Mouse (Mus musculus): ENCODE data around the gene Tmem63a. TPM values are rescaled to one million over a fixed set of nuclear protein-coding genes. Genes with fewer than 3 reads are reported as not detected.

Gene Tmem63a
- polyA plus RNA-seq, 1 experiment from 2014 or later: 22.7 TPM

- ATAC-seq (peak; percentile 10; the same call in 1 of the 2 replicates), DNase-seq (ENCODE audit: low spot score) (peak; percentile 13)
- peak overlapping the region; percentile 33; the same call in 1 of the 2 replicates for H3K27ac ChIP-seq (ENCODE audit: low read length)
Observed at GRCm38 (mm10) chr1:180903666-180904038, 38.5 kb upstream of the Tmem63a start.

GRCm38 (mm10) chr1:180904039-180904814 lies 37.9 kb upstream of the Tmem63a start, which contains the start of gene Pycr2:
TSS of gene Pycr2 (plus strand) at chr1:180904293.
- TF ChIP-seq CTCF (IDR thresholded peaks at IDR 0.05) (no peak), EP300 (IDR thresholded peaks at IDR 0.05) (no peak)
- Histone ChIP-seq H3K36me3 (ENCODE audit: insufficient read depth, low read length) (0 out of 2 replicates have a peak, but pooled peaks cover 7% of the 10 kb centered on the region), H3K4me1 (ENCODE audit: insufficient read depth, low read depth, low read length) (0 out of 2 replicates have a peak, but pooled peaks cover 3% of the 10 kb centered on the region), H3K4me2 (replicated peaks; ENCODE audit: low read depth, low read length) (peak within 1 kb of the TSS; percentile 86), H3K4me3 (ENCODE audit: low read depth, low read length) (peak within 1 kb of the TSS; percentile 60), H3K9me3 (ENCODE audit: low read length) (no peaks in the 10 kb centered on the region), H3K27me3 (replicated peaks; ENCODE audit: insufficient read depth, low read length) (no peaks in the 10 kb centered on the region), H3K9ac (replicated peaks; ENCODE audit: low read depth) (peak within 1 kb of the TSS; percentile 58), H3K27ac (ENCODE audit: low read length) (peak within 1 kb of the TSS; percentile 33; the same call in 1 of the 2 replicates)
- peak; percentile 99 for ATAC-seq
- DNase-seq (ENCODE audit: low spot score): peak; percentile 95
- WGBS: 1% methylated on average over 51 of the region's 52 CpGs

More at GRCm38 (mm10) chr1:180903666-180904038, 38.5 kb upstream of the Tmem63a start:
- 25% methylated on average over 10 of the region's 10 CpGs for WGBS
- Histone ChIP-seq H3K4me2 (replicated peaks; ENCODE audit: low read depth, low read length) (peak overlapping the region; percentile 86), H3K4me3 (ENCODE audit: low read depth, low read length) (0 out of 2 replicates have a peak overlapping the region, but pooled peaks have one; percentile 60), H3K9ac (replicated peaks; ENCODE audit: low read depth) (no peak overlapping the region), H3K27me3 (replicated peaks; ENCODE audit: insufficient read depth, low read length) (no peaks in the 10 kb centered on the region), H3K9me3 (ENCODE audit: low read length) (no peaks in the 10 kb centered on the region), H3K4me1 (ENCODE audit: insufficient read depth, low read depth, low read length) (0 out of 2 replicates have a peak, but pooled peaks cover 3% of the 10 kb centered on the region), H3K36me3 (ENCODE audit: insufficient read depth, low read length) (0 out of 2 replicates have a peak, but pooled peaks cover 7% of the 10 kb centered on the region)
- TF ChIP-seq CTCF (IDR thresholded peaks at IDR 0.05) (no peak), EP300 (IDR thresholded peaks at IDR 0.05) (no peak)

GRCm38 (mm10) chr1:180904815-180905080 lies 37.4 kb upstream of the Tmem63a start:
- H3K4me1 ChIP-seq (ENCODE audit: insufficient read depth, low read depth, low read length): 0 out of 2 replicates have a peak, but pooled peaks cover 3% of the 10 kb centered on the region
- no peaks in the 10 kb centered on the region for H3K9me3 ChIP-seq (ENCODE audit: low read length)
- H3K4me2 ChIP-seq (replicated peaks; ENCODE audit: low read depth, low read length): peak overlapping the region; percentile 86
- 0 out of 2 replicates have a peak, but pooled peaks cover 7% of the 10 kb centered on the region for H3K36me3 ChIP-seq (ENCODE audit: insufficient read depth, low read length)
- peak overlapping the region; percentile 60 for H3K4me3 ChIP-seq (ENCODE audit: low read depth, low read length)
- H3K27me3 ChIP-seq (replicated peaks; ENCODE audit: insufficient read depth, low read length): no peaks in the 10 kb centered on the region
- peak overlapping the region; percentile 58 for H3K9ac ChIP-seq (replicated peaks; ENCODE audit: low read depth)
- WGBS: 2% methylated on average over 5 of the region's 5 CpGs
- H3K27ac ChIP-seq (ENCODE audit: low read length): no peak overlapping the region
- TF ChIP-seq EP300 (IDR thresholded peaks at IDR 0.05) (no peak), CTCF (IDR thresholded peaks at IDR 0.05) (no peak)
- DNase-seq (ENCODE audit: low spot score) (no peak), ATAC-seq (no peak)

GRCm38 (mm10) chr1:180905307-180905706 lies 36.8 kb upstream of the Tmem63a start:
- Histone ChIP-seq H3K9me3 (ENCODE audit: low read length) (no peaks in the 10 kb centered on the region), H3K27ac (ENCODE audit: low read length) (no peak overlapping the region), H3K4me1 (ENCODE audit: insufficient read depth, low read depth, low read length) (0 out of 2 replicates have a peak, but pooled peaks cover 3% of the 10 kb centered on the region), H3K27me3 (replicated peaks; ENCODE audit: insufficient read depth, low read length) (no peaks in the 10 kb centered on the region), H3K9ac (replicated peaks; ENCODE audit: low read depth) (no peak overlapping the region), H3K4me2 (replicated peaks; ENCODE audit: low read depth, low read length) (no peak overlapping the region), H3K36me3 (ENCODE audit: insufficient read depth, low read length) (0 out of 2 replicates have a peak, but pooled peaks cover 7% of the 10 kb centered on the region), H3K4me3 (ENCODE audit: low read depth, low read length) (no peak overlapping the region)
- 62% methylated on average over 6 of the region's 6 CpGs for WGBS
- DNase-seq (ENCODE audit: low spot score) (no peak), ATAC-seq (no peak)
- TF ChIP-seq CTCF (IDR thresholded peaks at IDR 0.05) (no peak), EP300 (IDR thresholded peaks at IDR 0.05) (no peak)

GRCm38 (mm10) chr1:180905876-180906275 lies 36.3 kb upstream of the Tmem63a start:
- no peak for TF ChIP-seq CTCF (IDR thresholded peaks at IDR 0.05)
- TF ChIP-seq EP300 (IDR thresholded peaks at IDR 0.05): no peak
- ATAC-seq (no peak), DNase-seq (ENCODE audit: low spot score) (no peak)
- Histone ChIP-seq H3K4me3 (ENCODE audit: low read depth, low read length) (no peak overlapping the region), H3K27ac (ENCODE audit: low read length) (no peak overlapping the region), H3K27me3 (replicated peaks; ENCODE audit: insufficient read depth, low read length) (no peaks in the 10 kb centered on the region), H3K4me2 (replicated peaks; ENCODE audit: low read depth, low read length) (no peak overlapping the region), H3K9ac (replicated peaks; ENCODE audit: low read depth) (no peak overlapping the region), H3K9me3 (ENCODE audit: low read length) (no peaks in the 10 kb centered on the region), H3K36me3 (ENCODE audit: insufficient read depth, low read length) (0 out of 2 replicates have a peak, but pooled peaks cover 7% of the 10 kb centered on the region), H3K4me1 (ENCODE audit: insufficient read depth, low read depth, low read length) (0 out of 2 replicates have a peak, but pooled peaks cover 3% of the 10 kb centered on the region)
- WGBS: 94% methylated on average over 17 of the region's 17 CpGs

- 89% methylated on average over 24 of the region's 24 CpGs for WGBS
- no peak for TF ChIP-seq CTCF (IDR thresholded peaks at IDR 0.05)
- TF ChIP-seq EP300 (IDR thresholded peaks at IDR 0.05): no peak
- no peaks in the 10 kb centered on the region for H3K27me3 ChIP-seq (replicated peaks; ENCODE audit: insufficient read depth, low read length)
- H3K9me3 ChIP-seq (ENCODE audit: low read length): no peaks in the 10 kb centered on the region
- no peak overlapping the region for H3K4me3 ChIP-seq (ENCODE audit: low read depth, low read length)
- H3K27ac ChIP-seq (ENCODE audit: low read length): no peak overlapping the region
- DNase-seq (ENCODE audit: low spot score) (no peak), ATAC-seq (no peak)
- 0 out of 2 replicates have a peak, but pooled peaks cover 7% of the 10 kb centered on the region for H3K36me3 ChIP-seq (ENCODE audit: insufficient read depth, low read length)
- H3K9ac ChIP-seq (replicated peaks; ENCODE audit: low read depth): no peak overlapping the region
- H3K4me2 ChIP-seq (replicated peaks; ENCODE audit: low read depth, low read length): no peak overlapping the region
- 0 out of 2 replicates have a peak, but pooled peaks cover 3% of the 10 kb centered on the region for H3K4me1 ChIP-seq (ENCODE audit: insufficient read depth, low read depth, low read length)
Observed at GRCm38 (mm10) chr1:180906461-180907147, 35.5 kb upstream of the Tmem63a start.
